Mouse (Mus musculus): ENCODE results near the gene Dnah6.

The Dnah6 gene

DNA sequence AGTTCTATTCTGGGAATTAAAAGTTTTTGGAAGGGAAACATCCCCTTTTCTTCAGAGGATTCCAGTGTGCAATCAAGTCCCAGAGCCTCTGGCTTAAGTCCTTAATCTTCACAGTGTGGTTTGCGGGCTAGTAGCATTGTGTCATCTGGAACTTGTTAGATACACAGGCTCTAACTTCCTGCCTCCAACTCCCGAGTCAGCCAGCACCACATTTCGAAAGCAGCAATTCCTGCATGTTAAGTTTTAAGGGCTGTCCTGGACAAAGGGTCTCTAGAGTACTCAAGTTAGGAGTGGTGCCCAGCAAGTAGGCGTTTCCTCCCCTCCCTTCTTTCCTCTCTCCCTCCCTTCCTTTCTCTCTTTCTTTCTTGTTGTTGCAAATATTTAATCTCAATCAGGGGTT is 7.0 kb upstream of the Dnah6 start:
- peak; percentile 78 for DNase-seq (ENCODE audit: low read depth)

DNA sequence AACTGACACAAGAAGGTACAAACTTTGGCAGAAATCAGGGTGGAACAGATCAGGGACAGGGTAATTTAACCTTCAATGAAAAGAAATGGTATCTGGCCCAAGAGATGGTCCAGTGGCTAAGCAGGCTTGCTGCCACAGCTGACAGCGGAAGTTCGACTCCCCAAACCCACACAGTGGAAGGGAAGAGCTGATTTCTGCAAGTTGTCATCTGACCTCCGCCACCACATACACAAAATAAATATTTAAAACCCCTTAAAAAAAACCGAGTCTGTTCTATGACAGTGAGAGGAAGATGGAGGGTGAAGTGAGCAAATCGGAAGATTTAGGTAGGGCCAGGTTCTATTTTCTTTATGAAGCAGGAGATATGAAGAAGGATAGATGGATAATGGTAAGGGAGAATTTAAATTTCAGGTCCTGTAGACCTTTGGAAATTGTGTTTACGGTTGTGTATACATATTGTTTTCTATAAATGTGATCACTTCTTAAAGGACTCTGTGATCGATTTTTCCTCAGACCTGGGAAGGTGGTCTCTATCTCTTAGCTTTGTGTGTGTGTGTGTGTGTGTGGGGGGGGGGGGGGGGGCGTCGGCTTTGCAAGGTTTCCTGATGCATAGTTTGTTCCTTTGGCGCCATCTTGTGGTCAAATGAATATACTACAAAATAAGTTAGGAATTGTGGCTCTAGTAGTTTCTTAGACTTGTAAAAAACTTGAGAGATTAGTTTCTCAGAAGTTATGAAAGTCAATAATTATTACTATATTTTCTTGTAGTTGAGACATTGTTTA is 6.1 kb upstream of the Dnah6 start:
- peak; percentile 70 for DNase-seq (ENCODE audit: low read depth)

DNA sequence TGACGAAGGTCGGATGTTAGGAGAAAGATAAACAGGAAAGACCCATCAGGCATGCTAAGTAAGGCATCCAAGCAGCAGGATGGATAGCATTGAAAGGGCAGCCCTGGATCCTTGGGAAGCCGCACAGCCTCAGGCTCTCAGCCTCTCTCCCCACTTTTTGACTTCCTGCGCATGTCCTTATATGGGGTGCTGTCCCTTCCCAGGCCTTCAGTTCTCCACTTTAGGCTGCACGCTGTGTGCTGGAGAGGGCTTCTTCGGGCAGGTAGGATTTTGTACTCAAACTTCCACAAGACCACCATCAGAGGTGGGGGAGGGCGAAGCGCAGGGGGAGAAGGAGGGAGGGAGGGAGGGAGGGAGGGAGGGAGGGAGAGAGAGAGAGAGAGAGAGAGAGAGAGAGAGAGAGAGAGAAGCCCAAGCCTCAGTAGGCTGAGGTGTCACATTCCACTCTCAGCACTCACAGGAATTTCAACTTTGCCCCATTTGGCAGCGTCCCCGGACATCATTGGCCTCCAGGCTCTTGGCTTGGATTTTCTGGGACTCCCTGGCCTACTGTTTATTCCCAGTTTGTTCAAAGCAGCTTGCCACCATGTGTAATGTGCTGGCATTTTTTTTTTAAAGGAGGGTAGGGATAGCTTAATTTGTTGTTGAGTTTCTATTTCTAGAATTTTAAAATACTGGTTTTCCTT is 1.5 kb upstream of the Dnah6 start:
- no peak for DNase-seq (ENCODE audit: low read depth)

DNA sequence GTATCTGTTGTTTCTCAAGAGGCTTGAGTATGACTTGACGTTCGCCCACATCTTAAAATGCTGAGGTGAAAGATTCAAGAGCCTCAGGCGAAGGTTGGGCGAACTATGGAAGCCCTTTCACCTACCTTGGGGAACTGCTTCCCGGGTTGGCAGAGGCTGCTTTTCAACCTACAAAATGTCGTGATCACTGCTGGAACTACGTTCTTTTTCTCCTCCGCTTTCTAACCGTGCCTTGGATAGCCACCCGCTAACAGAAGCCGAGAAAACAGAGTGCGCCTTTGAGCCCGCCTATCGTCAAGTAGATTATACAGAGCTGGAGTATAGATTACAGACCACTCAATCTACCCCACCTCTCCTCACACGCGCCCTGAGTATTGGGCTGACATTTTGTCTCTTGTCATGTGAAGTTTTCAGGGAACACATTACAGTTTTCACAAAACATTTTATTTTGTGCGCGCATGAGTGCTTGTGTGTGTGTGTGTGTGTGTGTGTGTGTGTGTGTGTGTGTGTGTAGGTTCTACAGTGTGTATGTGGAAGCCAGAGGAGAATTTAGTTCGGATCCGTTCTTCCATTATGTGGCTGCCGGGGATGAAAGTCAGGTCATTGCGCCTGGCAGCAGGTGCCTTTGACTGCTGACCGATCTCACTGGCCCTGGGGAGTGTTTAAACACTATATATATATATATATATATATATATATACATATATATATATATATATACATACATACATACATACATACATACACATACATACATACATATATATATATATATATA is 696 bp upstream of the Dnah6 start:
- DNase-seq (ENCODE audit: low read depth), result no peak

DNA sequence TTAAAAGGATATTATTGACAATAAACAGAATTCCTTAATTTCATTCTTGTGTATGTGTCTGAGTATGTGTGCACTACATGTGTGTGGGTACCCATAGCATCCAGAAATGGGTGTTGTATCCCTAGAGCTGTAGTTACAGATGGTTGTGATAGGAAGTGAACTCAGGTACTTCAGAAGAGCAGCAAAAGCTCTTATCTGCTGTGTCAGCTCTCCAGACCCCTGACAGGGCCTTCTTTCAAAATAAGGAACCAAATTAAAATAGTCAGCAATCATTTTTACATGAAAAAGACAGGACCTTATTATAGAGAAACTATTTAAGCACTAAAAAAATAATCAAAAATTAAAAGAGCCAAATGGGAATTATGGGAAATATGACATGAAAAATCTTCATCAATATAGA is 9.8 kb downstream of the Dnah6 start:
- peak; percentile 27 for DNase-seq (ENCODE audit: low read depth)

DNA sequence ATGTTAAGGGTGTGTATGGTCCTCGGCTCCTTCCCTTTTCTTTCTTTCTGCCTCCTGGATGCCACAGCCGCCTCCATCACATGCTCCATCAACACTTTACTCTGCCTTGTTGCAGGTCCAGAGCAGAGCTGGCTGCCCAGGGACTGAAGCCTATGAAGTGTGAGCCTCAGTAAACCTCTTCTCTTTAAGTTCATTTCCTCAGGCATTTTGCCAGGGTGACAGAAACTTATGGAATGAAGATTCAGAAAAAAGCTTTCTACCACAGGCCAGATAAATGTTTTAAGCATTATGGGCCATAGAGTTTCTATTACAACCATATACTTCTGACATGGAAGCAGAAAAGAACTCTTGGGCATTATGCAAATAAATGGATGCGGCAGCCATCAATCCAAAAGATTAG is 10.4 kb downstream of the Dnah6 start:
- no peak for DNase-seq (ENCODE audit: low read depth)

DNA sequence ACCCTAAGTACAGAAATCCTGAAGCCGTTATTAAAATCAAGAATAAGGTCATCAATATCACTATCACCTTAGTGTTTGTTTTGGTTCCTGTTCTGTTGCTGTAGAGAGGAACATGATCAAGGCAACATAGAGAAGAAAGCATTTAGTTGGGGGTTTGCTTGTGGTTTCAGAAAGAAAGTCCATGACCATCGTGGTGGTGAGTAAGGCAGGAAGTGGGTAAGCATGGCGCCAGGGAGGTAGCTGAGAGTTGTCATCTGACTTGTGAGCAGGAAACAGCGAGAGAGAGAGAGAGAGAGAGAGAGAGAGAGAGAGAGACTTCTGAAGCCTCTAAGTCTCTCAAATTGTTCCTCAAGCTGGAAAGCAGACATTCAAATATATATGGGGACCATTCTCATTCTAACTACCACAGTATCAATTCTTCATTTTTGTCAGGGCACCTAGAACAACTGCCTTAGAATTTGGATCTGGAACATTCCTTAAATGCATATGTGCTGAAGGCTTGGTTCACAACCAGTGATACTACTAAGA is 10.9 kb downstream of the Dnah6 start:
- DNase-seq (ENCODE audit: low read depth), result peak; percentile 96

DNA sequence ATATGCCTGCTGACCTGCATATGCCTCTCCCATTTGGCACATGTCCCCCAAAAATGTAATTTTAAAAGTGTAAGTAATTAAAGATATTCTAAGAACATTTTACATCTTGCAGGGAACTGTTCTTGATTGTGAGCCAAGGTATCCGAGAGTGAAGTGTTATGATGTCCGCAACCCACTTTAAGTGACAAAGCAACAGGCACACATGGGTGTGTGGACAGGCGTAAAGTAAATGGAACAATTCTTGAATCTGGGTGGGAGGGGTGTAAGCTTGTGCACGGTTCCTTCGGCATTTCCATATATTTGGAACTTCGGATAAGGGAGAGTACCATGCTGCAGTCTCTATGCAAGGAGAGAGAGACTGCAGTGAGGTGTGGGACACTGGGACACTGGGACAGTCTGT is 11.9 kb downstream of the Dnah6 start:
- no peak for DNase-seq (ENCODE audit: low read depth)

DNA sequence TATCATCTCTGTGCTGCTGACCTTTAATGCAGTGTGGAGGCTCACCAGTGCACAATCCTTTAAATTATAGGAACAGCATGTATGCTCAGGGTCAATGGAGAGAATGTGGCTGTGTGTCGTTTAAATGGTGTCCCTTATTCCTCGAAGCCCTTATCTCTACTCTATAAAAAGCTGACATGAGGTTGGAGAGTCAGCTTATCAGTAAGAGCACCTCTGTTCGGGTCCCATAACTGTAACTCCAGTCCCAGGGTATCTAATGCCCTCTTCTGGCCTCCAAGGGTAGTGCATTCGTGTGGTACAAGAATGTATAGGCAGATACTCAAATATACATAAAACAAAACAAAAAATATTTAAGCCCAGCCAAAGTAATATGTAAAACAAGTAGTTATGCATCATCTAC is 16.5 kb downstream of the Dnah6 start:
- DNase-seq (ENCODE audit: low read depth), result peak; percentile 22

DNA sequence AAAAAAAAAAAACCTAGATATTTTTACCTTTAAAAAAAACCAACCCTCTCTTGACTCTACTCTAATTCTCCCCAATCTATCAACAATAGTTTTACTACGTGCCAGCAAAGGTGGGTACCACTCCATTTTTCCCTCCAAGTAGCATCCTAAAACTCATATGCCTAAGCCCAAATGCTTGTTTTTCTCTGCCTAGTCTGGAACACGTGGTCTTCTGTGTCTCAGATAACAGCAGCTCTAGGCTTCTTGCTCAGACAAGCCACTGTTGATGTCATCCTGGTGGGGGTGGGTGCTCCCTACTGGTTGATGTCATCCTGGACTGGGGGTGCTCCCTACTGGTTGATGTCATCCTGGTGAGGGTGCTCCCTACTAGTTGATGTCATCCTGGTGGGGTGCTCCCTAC is 17.7 kb downstream of the Dnah6 start:
- peak; percentile 24 for DNase-seq (ENCODE audit: low read depth)

DNA sequence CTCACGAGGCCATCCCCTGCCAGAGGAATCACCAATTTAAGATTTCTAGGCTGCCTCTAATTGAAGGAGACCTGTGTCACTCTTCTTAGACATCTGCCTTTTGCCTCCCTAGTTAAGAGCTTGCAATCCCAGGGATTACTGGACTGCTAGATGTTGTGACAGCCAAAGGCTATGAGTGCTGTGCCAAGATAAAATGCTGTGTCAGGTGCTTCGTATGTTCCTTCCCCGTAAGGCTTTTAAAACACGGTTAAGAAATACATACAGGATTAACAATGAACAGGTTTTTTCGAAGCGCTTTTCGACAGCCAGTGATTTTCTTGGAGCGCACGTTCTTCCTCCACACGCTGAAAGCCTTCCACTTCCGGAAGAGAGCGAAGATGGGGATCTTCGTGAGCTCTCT is 26.2 kb downstream of the Dnah6 start:
- DNase-seq (ENCODE audit: low read depth), result no peak

DNA sequence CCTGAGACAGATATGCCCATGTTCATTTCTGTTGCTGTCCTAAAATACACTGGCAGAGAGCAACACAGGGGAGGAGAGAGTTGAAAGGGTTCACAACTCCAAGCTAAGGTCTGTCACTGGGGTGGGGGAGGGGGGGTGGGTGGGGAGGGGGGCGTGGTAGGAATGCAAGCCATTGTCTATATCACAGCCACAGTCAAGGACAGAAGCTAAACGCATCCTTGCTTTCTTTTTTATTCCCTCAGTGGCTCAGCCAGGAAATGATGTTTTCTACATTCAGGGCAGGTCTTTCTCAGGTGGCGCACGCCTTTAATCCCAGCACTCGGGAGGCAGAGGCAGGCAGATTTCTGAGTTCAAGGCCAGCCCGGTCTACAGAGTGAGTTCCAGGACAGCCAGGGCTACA is 30.7 kb downstream of the Dnah6 start:
- DNase-seq (ENCODE audit: low read depth), result no peak

DNA sequence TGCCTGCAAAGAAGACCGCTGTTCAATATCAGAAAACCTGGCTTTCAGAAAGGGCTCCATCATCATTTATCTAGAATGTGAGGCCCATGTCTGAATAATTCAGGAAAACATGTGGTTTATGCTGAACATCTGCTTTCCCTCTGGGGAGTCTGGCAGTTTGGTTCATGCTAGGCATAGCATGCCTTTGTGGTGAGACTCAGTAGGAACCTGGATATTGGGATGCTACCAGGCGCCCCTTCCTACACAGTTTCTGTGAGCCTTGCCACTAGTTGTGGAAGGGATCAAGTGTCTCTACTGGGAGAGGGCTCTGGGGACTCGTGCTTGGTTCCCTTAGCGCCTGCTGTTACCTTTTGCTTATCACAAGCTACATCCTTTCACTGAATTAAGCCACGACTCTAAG is 37.2 kb downstream of the Dnah6 start:
- DNase-seq (ENCODE audit: low read depth), result no peak

DNA sequence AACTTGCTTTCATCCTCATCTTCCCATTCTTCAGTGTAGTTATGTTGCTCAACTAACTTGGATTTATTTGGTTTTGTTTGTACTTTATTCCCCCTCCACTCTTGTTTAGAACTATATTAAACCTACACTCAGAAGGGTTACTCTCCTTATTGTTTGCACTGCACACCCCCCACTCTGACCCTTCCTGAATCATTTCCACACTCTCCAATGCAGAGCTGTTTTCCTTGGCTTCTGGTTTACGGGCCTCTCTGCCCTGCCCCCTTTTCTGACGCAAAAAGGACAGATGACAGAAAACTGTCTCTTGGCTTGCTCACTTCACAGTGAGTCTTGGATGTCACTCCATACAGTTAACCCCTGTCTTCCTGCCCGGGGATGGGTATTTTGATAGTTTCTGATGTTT is 38.5 kb downstream of the Dnah6 start:
- DNase-seq (ENCODE audit: low read depth), result no peak

DNA sequence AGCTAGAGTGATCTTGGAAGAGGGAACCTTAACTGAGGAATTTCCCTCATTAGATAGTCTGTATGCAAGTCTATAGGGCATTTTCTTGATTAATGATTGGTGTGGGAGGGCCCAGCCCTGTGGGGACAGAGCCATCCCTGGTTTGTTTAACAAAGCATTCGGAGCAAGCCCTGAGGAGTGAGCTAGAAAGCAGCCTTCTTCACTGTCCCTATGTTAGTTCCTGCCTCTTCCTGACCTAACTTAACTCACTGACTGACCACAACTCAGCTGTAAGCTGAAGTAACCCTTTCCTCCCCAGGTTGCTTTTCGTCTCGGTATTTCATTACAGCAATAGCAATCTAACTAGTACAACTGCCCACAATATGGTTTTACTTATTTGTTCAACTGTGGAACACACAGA is 39.0 kb downstream of the Dnah6 start:
- no peak for DNase-seq (ENCODE audit: low read depth)

DNA sequence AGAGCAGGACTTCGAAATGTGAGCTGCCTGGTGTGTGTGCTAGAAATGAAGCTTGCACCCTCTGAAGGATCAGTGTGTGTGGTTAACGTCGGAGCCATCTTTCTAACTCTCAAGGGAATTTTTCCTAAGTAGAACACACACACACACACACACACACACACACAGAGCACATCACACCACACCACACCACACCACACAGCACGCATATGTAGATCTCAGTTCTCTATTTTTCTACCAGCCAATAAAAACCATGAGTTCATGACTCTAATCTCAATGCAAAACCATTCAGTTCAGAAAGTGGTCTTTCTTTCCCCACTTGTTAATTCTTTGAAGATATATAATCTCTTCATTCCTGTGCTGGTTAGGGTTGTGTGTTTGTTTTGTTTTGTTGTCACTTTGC is 39.4 kb downstream of the Dnah6 start:
- no peak for DNase-seq (ENCODE audit: low read depth)

DNA sequence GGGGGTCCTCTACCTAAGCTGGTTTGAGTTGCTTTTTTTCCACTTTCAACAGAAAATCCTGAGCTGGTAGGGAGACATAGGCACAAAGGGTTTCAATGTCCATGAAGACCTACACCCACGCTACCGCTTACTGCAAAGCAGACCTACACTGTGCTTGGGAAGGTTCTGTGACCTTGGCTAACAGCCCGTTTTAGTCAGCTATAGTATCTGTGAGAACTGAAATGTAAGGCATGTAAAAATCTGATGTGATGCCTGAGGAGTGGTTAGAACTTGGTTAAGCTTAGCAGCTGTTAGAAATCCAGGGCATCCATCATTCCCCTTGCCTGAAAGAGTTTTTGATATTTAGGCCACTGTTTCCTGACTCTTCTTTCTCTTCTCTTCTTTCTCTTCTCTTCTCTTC is 46.3 kb downstream of the Dnah6 start:
- no peak for DNase-seq (ENCODE audit: low read depth)

DNA sequence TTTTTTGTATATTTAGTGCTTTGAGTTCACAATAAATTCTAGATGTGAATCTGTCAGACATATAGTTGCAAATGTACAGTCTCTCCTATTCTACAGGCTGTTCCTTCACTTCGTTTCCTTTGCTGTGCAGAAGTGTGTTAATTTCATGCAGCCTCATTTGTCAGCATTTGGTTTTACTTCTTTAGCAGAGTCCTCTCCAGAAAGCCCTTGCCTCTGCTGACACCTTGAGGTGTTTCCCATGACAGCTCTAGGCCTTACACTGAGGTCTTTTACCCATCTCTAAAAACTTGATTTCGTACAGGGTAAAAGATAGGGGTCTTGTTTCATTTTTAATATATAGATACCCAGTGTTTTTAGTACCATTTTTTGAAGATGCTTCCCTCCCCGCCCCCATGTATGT is 54.2 kb downstream of the Dnah6 start:
- no peak for DNase-seq (ENCODE audit: low read depth)

DNA sequence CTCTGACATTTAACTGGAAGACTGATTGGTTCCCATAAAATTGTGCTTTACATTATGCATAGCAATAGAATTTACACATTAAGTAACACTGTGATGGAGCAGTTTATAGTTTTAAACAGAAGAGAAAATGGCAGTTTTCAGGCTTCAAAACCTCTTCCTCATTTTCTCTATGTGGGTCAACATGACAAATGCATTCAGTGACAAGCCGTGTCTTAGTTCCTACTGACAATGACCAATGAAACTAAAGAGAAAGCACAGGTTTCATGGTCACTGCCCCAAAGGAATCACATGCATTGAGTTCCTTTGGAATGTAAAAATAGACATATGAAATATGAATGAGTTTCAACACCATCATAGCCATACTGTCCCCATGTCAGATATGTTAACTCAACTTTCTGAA is 58.5 kb downstream of the Dnah6 start:
- DNase-seq (ENCODE audit: low read depth), result no peak

DNA sequence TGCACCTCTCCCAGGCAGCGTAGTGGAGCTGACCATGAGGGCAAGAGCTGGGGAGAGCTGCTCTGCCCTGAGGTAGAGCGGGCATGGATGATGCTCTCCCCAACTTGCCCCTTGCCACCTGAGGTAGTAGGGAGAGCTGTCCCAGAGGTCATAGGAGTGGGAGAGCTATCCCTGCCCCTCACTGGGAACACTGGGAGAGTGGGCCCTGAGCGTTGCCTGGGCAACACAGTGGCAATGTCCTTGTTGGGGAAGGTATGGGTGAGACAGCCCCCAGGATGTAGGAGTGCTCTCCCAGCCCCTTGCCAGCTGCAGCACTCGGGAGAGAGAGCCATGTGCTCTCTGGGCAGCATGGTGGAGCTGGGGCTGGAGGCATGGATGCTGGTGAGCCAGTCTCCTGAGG is 60.1 kb downstream of the Dnah6 start:
- no peak for DNase-seq (ENCODE audit: low read depth)

DNA sequence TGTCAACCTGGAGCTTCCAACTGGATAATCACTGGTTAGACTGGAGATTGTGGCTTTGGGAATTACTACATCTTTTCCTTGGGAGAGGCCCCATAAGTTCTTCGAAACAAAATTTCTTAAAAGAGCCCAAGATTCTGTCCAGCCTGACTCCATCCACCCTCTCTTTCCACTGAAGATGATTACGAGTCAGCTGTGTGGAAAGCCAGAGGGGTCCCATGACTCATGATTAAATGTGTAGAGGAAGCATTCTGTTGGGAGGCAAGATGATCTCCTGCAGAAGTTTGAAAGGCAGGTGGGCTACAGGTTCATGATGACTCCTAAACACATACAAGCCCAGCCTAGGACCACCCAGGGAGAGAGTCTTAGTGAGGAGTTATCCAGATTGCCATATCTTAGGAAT is 66.0 kb downstream of the Dnah6 start:
- no peak for DNase-seq (ENCODE audit: low read depth)

DNA sequence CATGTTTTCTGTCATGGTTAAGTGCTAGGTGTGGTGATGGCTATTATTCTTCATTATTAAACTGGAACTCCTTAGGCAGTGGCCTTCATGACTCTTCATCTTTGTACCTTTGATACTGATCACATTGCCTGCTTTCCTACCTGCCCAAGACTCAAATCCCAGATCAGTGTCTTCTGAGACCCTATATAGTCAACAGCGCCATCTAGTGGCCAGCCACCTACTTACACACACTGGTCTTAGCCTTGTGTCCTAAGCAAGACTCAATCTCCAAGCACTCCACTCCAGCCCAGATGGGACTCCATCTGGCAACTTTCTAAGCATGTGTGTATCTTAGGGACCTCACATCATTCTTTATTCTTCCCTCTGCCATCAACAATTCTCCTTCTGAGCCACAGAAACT is 67.8 kb downstream of the Dnah6 start:
- peak; percentile 77 for DNase-seq (ENCODE audit: low read depth)

DNA sequence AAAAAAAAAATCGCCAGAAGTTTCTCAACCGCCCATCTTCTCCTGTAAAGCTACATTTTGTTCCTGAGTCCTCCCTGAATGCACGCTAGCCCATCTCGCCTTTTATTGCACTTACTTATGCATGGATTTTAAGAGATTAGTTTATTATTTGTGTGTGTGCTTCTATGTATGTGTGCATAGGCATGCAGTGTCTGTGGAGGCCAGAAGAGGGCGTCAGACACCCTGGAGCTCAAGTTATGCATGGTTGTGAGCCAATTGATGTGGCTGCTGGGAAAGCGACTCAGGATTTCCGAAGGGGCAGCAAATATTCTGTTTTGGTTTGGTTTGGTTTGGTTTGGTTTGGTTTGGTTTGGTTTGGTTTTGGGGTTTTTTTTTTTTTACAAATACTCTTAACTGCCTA is 78.0 kb downstream of the Dnah6 start:
- no peak for DNase-seq (ENCODE audit: low read depth)
